Mouse (Mus musculus) testis, adult 2 months (tissue): ENCODE measurements around the gene Ate1. TPM values are rescaled to one million over a fixed set of nuclear protein-coding genes. Genes with fewer than 3 reads are reported as not detected.

Source experiments
- H3K27ac ChIP-seq: fragments of 200-500 bp; 2 replicates; pipeline ENCODE4 v1.5.1; 2012; ENCODE audit warnings: low read depth, low read length; ENCODE audit not compliant: control insufficient read depth, insufficient read depth
- H3K27me3 ChIP-seq: fragments of 200-500 bp; 2 replicates; pipeline ENCODE4 v1.6.1; 2012; ENCODE audit warnings: mild to moderate bottlenecking, low read length, moderate library complexity; ENCODE audit not compliant: control insufficient read depth, insufficient read depth
- H3K36me3 ChIP-seq: fragments of 200-500 bp; 2 replicates; pipeline ENCODE4 v1.6.1; 2012; ENCODE audit warnings: mild to moderate bottlenecking, low read length; ENCODE audit not compliant: control insufficient read depth, insufficient read depth
- H3K4me1 ChIP-seq: fragments of 200-500 bp; 2 replicates; pipeline ENCODE4 v1.6.1; 2012; ENCODE audit warnings: low read length; ENCODE audit not compliant: control insufficient read depth, insufficient read depth
- H3K4me3 ChIP-seq: fragments of 200-500 bp; 2 replicates; pipeline ENCODE4 v1.5.1; 2012; ENCODE audit warnings: low read depth, mild to moderate bottlenecking, low read length, moderate library complexity, mixed read lengths; ENCODE audit not compliant: control insufficient read depth
- CTCF ChIP-seq: fragments of 200-500 bp; IDR thresholded peaks from 2 replicates; pipeline ENCODE4 v1.5.1; 2012; ENCODE audit warnings: low read depth, mild to moderate bottlenecking, inconsistent platforms, low read length, moderate library complexity; ENCODE audit not compliant: control insufficient read depth, insufficient read depth, insufficient replicate concordance
- POLR2A ChIP-seq: fragments of 200-500 bp; IDR thresholded peaks from 2 replicates; pipeline ENCODE4 v1.6.1; 2012; ENCODE audit warnings: low read depth, mild to moderate bottlenecking, inconsistent platforms, low read length, moderate library complexity; ENCODE audit not compliant: control insufficient read depth
- polyA plus RNA-seq: library from polyadenylated mRNA; depleted of rRNA; stranded (reverse); fragments of >200 nt; gene quantifications from 2 replicates; pipeline ENCODE4 v1.2.3, GENCODE M21; 2012

The Ate1 gene
- polyA plus RNA-seq, 1 experiment, result 18.3 TPM

DNA sequence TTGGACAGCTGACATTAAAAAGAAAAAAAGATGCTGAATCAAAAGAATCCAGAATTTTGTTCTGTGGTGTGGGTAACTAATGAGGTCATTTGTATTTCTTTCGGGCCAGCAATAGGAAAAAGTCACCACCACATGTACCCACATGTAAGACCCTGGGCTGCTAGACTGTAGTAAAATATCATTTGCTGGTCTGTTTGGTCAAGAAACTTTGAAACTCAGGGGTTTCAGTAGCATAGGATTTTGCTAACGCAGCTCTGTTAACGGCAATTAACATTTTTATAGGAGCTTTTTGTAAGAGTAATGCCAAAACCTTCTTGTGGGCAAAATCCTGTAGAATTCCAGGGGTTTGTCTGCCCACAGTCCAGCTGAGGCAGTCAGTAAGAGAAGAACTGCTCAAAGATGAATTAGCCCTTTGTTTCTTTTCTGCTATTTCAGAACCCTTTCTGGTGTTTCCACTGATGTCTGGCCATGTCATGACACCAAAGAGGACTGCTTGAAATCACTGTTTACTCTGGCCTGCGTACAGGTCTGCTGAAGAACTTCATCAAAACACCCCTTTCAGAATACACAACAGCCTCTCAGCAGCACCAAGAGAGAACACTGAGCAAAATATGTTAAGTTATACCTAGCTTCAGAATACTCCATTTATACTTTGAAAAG lies 64.5 kb downstream of the Ate1 start:
- no peak for TF ChIP-seq POLR2A
- TF ChIP-seq CTCF, result no peak
- H3K4me3 ChIP-seq, result no peak overlapping the region
- H3K27me3 ChIP-seq, result no peaks in the 10 kb centered on the region
- H3K36me3 ChIP-seq, result no peaks in the 10 kb centered on the region
- no peak overlapping the region for H3K27ac ChIP-seq
- H3K4me1 ChIP-seq, result no peaks in the 10 kb centered on the region

DNA sequence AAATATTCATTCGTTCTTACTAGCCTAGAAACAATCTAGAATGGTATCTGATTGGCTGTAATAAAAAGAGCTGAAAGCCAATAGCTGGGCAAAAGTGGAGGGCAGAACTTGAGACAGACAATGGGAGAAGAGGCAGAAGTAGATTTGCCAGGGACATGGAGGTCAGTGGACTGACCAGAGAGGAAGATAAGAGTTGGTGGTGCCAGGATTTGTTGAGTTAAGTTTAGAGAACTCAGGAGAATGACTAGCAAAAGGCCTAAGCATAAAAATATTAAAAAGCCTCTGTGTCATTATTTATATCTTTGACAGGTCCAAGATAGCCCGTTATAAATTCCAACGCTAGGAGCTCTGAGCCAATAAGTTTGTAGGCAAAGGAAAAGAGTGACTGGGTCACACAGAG lies 65.9 kb downstream of the Ate1 start:
- no peak overlapping the region for H3K4me3 ChIP-seq
- no peaks in the 10 kb centered on the region for H3K4me1 ChIP-seq
- no peaks in the 10 kb centered on the region for H3K27me3 ChIP-seq
- H3K27ac ChIP-seq, result no peak overlapping the region
- H3K36me3 ChIP-seq, result 0 out of 2 replicates have a peak, but pooled peaks cover 1% of the 10 kb centered on the region
- TF ChIP-seq POLR2A, result no peak
- TF ChIP-seq CTCF, result no peak

DNA sequence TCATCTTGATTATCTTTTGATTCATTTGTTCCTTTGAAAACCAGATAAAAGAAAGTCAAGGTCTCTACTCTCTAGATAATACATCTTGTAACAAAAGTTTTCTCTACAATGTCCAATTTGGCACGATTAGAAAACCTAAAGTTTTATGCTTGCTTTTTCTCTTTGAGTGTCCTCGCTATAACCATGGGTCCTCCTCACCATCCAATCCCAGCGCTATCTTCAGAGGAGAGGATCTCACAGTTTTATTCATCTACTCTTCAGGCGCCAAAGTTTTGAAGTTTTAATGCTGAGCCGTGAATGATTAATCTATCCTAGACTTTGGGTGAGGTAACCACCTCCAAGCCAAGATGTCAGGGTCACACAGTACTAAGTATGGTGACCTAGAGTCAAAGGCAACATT lies 84.4 kb downstream of the Ate1 start:
- Histone ChIP-seq H3K36me3 (no peaks in the 10 kb centered on the region), H3K27me3 (no peaks in the 10 kb centered on the region), H3K4me3 (no peak overlapping the region), H3K4me1 (no peaks in the 10 kb centered on the region; the same call in 1 of the 2 replicates), H3K27ac (no peak overlapping the region)
- no peak for TF ChIP-seq POLR2A
- no peak for TF ChIP-seq CTCF

DNA sequence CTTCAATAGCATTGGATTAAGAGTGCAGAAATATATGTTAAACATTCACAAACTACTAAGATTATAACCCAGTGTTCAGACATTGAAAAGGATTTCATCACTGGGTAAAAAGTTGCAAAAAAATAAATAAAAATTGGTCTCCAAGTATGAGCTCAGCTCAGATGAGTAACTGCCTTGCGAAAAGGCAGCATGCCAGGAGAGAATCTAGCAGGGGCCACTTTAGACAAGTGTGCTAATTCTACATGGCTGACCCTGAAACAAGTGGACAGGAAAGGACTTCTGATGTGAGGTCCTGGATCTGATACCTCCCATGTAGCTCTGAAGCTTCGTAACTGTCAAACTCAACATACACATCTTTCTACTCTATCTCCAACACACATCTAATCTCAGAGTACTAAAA lies 88.0 kb downstream of the Ate1 start:
- TF ChIP-seq CTCF (no peak), POLR2A (no peak)
- Histone ChIP-seq H3K27me3 (no peaks in the 10 kb centered on the region), H3K4me1 (no peaks in the 10 kb centered on the region; the same call in 1 of the 2 replicates), H3K4me3 (no peak overlapping the region), H3K36me3 (no peaks in the 10 kb centered on the region), H3K27ac (no peak overlapping the region)

DNA sequence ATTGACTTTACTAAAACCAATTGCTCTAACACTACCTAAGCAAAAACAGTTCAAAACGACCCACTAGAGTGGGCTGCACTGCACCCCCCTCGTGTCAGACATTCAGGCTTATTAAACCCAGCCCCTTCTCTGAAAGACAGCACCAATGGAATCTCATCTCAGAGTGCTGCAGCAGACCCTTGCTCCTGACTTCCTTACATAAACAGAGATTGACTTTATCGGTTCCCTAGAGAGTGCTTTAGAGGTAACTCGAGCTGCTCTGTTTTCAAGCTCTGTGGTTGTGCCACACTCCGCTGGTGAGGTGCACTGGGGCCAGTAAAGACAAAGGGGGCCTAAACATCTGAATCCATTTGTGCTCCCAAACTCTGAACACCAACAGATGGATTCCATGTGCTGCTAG lies 93.6 kb downstream of the Ate1 start:
- no peaks in the 10 kb centered on the region for H3K27me3 ChIP-seq
- no peak overlapping the region for H3K4me3 ChIP-seq
- TF ChIP-seq CTCF (no peak), POLR2A (no peak)
- H3K4me1 ChIP-seq, result no peaks in the 10 kb centered on the region
- H3K27ac ChIP-seq, result no peak overlapping the region
- no peaks in the 10 kb centered on the region for H3K36me3 ChIP-seq

DNA sequence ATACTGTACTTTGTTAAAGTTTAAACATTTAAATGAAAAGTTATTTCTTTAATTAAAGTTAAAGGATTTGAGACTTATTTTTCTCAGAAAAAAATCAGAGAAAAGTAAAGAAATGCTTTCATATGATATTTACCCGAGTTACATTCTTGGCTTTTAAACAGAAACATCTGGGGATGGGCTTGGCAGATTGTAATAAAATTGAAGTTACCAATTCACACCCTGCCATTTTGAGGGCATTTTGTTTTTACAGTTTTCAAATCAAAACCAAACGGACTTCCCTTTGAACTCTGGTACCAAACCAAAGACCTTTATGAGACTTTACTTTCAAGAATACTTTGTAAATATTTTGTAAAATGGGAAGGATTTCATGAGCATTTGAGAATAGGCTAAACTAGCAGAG lies 94.2 kb downstream of the Ate1 start:
- Histone ChIP-seq H3K4me3 (no peak overlapping the region), H3K27me3 (no peaks in the 10 kb centered on the region), H3K27ac (no peak overlapping the region), H3K4me1 (no peaks in the 10 kb centered on the region), H3K36me3 (no peaks in the 10 kb centered on the region)
- TF ChIP-seq CTCF, result no peak
- no peak for TF ChIP-seq POLR2A

DNA sequence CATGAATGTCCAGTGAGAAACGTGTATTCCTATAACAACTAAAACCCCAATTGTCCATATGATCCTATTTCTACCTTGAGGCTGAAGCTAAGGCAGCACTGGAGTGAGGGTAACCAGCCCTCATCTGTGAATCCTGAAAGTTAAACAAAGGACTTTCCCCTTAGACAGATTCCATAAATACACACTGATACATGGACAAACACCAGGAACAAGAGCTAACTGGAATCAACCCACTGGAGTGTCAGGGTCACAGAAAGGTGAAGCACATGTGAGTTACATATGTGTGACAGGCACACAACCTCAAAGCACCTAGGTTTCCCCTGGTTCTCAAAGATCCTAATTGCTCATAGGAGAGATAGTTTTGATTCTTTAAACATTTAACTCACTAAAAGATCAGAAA lies 100.2 kb downstream of the Ate1 start:
- Histone ChIP-seq H3K36me3 (no peaks in the 10 kb centered on the region), H3K27me3 (no peaks in the 10 kb centered on the region), H3K4me1 (no peaks in the 10 kb centered on the region), H3K27ac (no peak overlapping the region), H3K4me3 (no peak overlapping the region)
- TF ChIP-seq POLR2A (no peak), CTCF (no peak)
